Mouse (Mus musculus) C2C12 (cell line): ENCODE data around the gene 2510039O18Rik. TPM values are rescaled to one million over a fixed set of nuclear protein-coding genes. Genes with fewer than 3 reads are reported as not detected.

Experiments
- H3K27me3 ChIP-seq: one replicate; pipeline ENCODE4 v1.6.1; 2011; ENCODE audit not compliant: control insufficient read depth, insufficient read depth, insufficient read length
- H3K36me3 ChIP-seq: one replicate; pipeline ENCODE4 v1.6.1; 2011; ENCODE audit not compliant: control insufficient read depth, insufficient read depth
- H3K4me3 ChIP-seq: one replicate; pipeline ENCODE4 v1.5.1; 2011; ENCODE audit warnings: mild to moderate bottlenecking, control low read depth; ENCODE audit not compliant: poor library complexity, insufficient read depth, severe bottlenecking
- H3K79me2 ChIP-seq: one replicate; pipeline ENCODE4 v1.6.1; 2011; ENCODE audit not compliant: control insufficient read depth, insufficient read depth
- H3K79me3 ChIP-seq: one replicate; pipeline ENCODE4 v1.6.1; 2011; ENCODE audit warnings: low read depth, control low read depth
- H3ac ChIP-seq: one replicate; pipeline ENCODE3; 2011; ENCODE audit warnings: low read depth; ENCODE audit not compliant: control insufficient read depth, insufficient read length
- CEBPB ChIP-seq: IDR thresholded peaks from one replicate; pipeline ENCODE4 v1.6.1; 2011; ENCODE audit warnings: low read depth, mild to moderate bottlenecking, control low read depth, moderate library complexity
- CTCF ChIP-seq: IDR thresholded peaks from one replicate; pipeline ENCODE4 v1.5.1; 2011; ENCODE audit not compliant: control insufficient read depth, insufficient read depth, insufficient read length
- FOSL1 ChIP-seq: IDR thresholded peaks from one replicate; pipeline ENCODE4 v1.8.0; 2011; ENCODE audit warnings: mild to moderate bottlenecking, low read length; ENCODE audit not compliant: poor library complexity, insufficient read depth, severe bottlenecking
- MAX ChIP-seq: IDR thresholded peaks from one replicate; pipeline ENCODE4 v1.6.1; 2011; ENCODE audit warnings: mild to moderate bottlenecking, control low read depth
- MYOD1 ChIP-seq: IDR thresholded peaks from one replicate; pipeline ENCODE4 v1.6.1; 2011; ENCODE audit warnings: low read depth; ENCODE audit not compliant: control insufficient read depth, insufficient read length
- MYOG ChIP-seq: IDR thresholded peaks from one replicate; pipeline ENCODE4 v1.6.1; 2011; ENCODE audit not compliant: control insufficient read depth, insufficient read length; ENCODE audit errors: extremely low read depth
- USF1 ChIP-seq: IDR thresholded peaks from one replicate; pipeline ENCODE4 v1.6.1; 2011; ENCODE audit warnings: low read depth, mild to moderate bottlenecking, control low read depth, moderate library complexity
- long read RNA-seq, 2 experiments: library from polyadenylated mRNA; unstranded; transcript quantifications; one replicate each; pipeline ENCODE4 v2.0.0; 2019 to 2020
- polyA plus RNA-seq: library from polyadenylated mRNA; unstranded; fragments of >200 nt; fragmentation: generic; extraction: Trizol; gene quantifications from one replicate; pipeline ENCODE4 v1.2.1, GENCODE M21; 2012; ENCODE audit warnings: missing spikeins

2510039O18Rik gene
- 46.5 TPM for polyA plus RNA-seq
- long read RNA-seq, experiment 1, partial matches to known transcripts, result 6 of 8 reads
- long read RNA-seq, experiment 1, other reads (novel, unspliced or antisense), result 1 of 8 reads
- long read RNA-seq, experiment 2, transcript 2510039O18Rik-201 (3 exons, 2,731 nt), result major isoform, 8 of 10 reads
- long read RNA-seq, experiment 2, partial matches to known transcripts, result 1 of 10 reads
- long read RNA-seq, experiment 2, other reads (novel, unspliced or antisense), result 1 of 10 reads

- peaks cover 19% of the 10 kb centered on the region for H3K79me3 ChIP-seq
- H3K36me3 ChIP-seq, result peaks cover 12% of the 10 kb centered on the region
- H3K27me3 ChIP-seq, result no peaks in the 10 kb centered on the region
- H3ac ChIP-seq, result peak within 1 kb of the TSS; percentile 82
- TF ChIP-seq MYOG (no peak), CEBPB (no peak), MAX (no peak), USF1 (no peak), CTCF (no peak), FOSL1 (no peak), MYOD1 (no peak)
- peaks cover 43% of the 10 kb centered on the region for H3K79me2 ChIP-seq
- H3K4me3 ChIP-seq, result peak within 1 kb of the TSS; percentile 71
Observed at GRCm38 (mm10) chr4:147940576-147941044, at the start of gene 2510039O18Rik. 2510039O18Rik (plus strand) TSS chr4:147940895.

DNA sequence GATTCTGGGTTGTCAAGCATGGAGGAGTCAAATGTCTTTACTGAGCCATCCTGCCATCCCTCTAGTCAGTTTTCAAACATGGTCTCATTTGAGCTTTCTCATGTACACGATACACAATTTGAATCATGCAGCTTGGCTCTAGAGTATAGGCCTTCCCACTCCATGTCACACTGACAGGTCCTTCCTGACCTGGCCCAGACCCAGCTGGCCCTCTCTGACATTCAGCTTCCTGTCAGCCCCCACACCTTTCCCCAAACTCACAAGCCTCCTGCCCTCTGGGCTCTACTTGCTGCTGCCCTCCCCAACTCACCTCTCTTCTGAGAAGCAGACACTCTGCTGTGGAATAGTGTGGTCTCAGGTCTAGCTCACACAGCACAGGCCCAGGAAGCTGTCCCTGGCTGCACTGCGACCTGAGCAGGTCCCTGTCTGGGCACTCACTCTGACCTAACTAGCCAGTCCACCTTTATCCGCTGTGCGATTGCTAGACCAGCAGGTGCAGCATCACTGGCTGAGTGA, 44.8 kb upstream of the 2510039O18Rik start:
- TF ChIP-seq CEBPB (no peak), FOSL1 (no peak), MYOG (no peak)

GRCm38 (mm10) chr4:147896411-147896810, 44.3 kb upstream of the 2510039O18Rik start:
- TF ChIP-seq USF1 (no peak), CEBPB (no peak), CTCF (no peak)

More for the DNA sequence above, 44.8 kb upstream of the 2510039O18Rik start:
- Histone ChIP-seq H3ac (no peak overlapping the region), H3K27me3 (no peaks in the 10 kb centered on the region), H3K4me3 (no peak overlapping the region), H3K79me2 (peaks cover 31% of the 10 kb centered on the region), H3K36me3 (peaks cover 71% of the 10 kb centered on the region), H3K79me3 (no peaks in the 10 kb centered on the region)

DNA sequence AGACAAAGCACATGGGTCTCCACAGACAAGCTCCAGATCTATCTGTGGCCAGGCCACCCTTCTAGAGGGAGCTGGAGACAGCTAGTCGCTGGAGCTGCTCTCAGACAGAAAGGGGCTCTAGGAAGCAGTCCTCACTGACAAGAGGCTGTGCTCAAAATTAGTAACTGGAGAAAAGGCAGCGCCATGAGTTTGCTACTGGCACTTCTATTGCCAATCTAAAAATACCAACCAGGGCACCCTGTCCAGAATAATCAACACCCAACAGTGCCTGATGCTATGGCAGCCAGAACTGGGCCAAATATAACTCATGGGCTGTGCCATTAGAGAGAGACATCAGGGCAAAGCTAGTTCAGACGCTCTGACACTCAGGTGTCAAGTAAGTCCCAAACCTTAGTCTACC, 43.3 kb upstream of the 2510039O18Rik start:
- TF ChIP-seq FOSL1 (no peak), CEBPB (no peak), MYOD1 (no peak), MYOG (no peak), MAX (no peak), USF1 (no peak), CTCF (no peak)
- H3K79me2 ChIP-seq, result peaks cover 44% of the 10 kb centered on the region
- peaks cover 4% of the 10 kb centered on the region for H3K79me3 ChIP-seq
- H3K36me3 ChIP-seq, result peaks cover 72% of the 10 kb centered on the region
- no peak overlapping the region for H3ac ChIP-seq
- no peaks in the 10 kb centered on the region for H3K27me3 ChIP-seq
- no peak overlapping the region for H3K4me3 ChIP-seq

More at GRCm38 (mm10) chr4:147896411-147896810, 44.3 kb upstream of the 2510039O18Rik start:
- H3K36me3 ChIP-seq, result peaks cover 74% of the 10 kb centered on the region
- no peak overlapping the region for H3K4me3 ChIP-seq
- no peak overlapping the region for H3ac ChIP-seq
- no peaks in the 10 kb centered on the region for H3K27me3 ChIP-seq
- H3K79me3 ChIP-seq, result no peaks in the 10 kb centered on the region
- peaks cover 35% of the 10 kb centered on the region for H3K79me2 ChIP-seq

DNA sequence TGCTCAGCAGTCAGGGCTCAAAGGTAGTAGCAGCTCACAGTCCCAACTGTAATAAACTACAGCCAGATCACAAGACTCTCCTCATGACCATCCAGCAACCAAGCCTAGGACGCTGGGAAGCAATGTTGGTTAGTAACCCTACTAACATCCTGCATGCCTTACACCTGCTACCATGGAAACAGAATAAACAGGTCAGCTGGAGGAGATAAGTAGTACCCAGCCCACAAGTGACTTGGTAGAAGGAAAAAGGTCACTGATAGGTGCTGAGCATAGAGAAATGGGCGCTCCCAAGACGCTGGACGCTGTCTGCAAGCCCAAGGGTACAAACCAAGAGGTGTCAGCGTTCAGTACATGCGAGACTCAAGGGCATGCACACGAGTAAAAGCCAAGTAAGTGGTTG, 40.2 kb upstream of the 2510039O18Rik start:
- no peak for TF ChIP-seq CTCF
- TF ChIP-seq MYOD1, result no peak
- TF ChIP-seq FOSL1, result no peak
- TF ChIP-seq MYOG, result no peak
- no peak for TF ChIP-seq MAX
- no peak for TF ChIP-seq CEBPB
- no peak for TF ChIP-seq USF1
- peaks cover 17% of the 10 kb centered on the region for H3K79me3 ChIP-seq
- no peaks in the 10 kb centered on the region for H3K27me3 ChIP-seq
- H3K36me3 ChIP-seq, result peaks cover 63% of the 10 kb centered on the region
- peaks cover 66% of the 10 kb centered on the region for H3K79me2 ChIP-seq
- H3ac ChIP-seq, result no peak overlapping the region
- no peak overlapping the region for H3K4me3 ChIP-seq
